Mouse (Mus musculus) olfactory bulb, adult 2 months (tissue): ENCODE data around the gene Zfp691.

Source experiments
- CTCF ChIP-seq: fragments of 200-500 bp; IDR thresholded peaks from 2 replicates; pipeline ENCODE4 v1.5.1; 2012; ENCODE audit warnings: low read depth, mild to moderate bottlenecking, low read length, moderate library complexity; ENCODE audit not compliant: insufficient read depth
- POLR2A ChIP-seq: fragments of 200-500 bp; IDR thresholded peaks from 2 replicates; pipeline ENCODE4 v1.6.1; 2012; ENCODE audit warnings: mild to moderate bottlenecking, low read depth, low read length, moderate library complexity; ENCODE audit not compliant: insufficient read depth

DNA sequence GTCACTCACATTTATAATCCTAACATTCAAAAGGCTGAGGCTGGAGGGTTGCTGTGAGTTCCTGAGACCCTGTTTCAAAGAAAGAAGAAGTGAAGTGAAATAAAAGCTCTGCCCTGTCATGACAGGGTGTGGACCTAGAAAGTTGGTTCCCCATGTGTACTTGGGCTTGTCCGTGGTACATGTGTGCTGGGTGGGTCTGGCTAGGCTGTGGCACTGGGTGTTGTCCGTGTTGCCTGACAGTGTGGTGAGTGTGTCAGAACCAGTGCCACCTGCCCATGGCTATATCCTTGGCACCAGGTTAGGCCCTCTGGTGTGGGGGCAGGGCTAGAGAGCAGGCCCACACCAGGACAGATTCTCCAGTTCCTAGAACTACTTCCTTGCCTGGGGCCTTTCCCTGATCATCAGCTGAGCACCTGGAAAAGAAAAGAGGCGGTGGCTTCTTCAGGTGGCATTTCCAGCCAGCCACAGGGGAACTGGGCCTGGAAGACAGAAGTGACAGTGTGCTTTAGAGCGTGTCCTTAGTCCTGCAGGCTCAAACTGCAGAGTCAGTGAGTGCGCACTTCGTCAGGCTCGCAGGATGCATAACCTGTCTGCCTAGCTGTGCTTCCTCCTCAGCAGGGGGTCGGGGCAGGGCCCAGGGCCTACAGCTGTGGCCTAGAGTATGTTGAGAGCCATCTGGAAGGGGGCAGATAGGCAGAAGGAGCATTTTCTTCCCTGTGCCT, 42.6 kb downstream of the Zfp691 start:
- no peak for TF ChIP-seq CTCF
- no peak for TF ChIP-seq POLR2A
